Mouse (Mus musculus) left cerebral cortex, adult 11 months (tissue): Measurements from ENCODE around the gene Naa15.

Source experiments
- DNase-seq: peaks from one replicate; pipeline ENCODE4 v3.0.0; 2022; ENCODE audit warnings: low spot score

Naa15 gene

DNA sequence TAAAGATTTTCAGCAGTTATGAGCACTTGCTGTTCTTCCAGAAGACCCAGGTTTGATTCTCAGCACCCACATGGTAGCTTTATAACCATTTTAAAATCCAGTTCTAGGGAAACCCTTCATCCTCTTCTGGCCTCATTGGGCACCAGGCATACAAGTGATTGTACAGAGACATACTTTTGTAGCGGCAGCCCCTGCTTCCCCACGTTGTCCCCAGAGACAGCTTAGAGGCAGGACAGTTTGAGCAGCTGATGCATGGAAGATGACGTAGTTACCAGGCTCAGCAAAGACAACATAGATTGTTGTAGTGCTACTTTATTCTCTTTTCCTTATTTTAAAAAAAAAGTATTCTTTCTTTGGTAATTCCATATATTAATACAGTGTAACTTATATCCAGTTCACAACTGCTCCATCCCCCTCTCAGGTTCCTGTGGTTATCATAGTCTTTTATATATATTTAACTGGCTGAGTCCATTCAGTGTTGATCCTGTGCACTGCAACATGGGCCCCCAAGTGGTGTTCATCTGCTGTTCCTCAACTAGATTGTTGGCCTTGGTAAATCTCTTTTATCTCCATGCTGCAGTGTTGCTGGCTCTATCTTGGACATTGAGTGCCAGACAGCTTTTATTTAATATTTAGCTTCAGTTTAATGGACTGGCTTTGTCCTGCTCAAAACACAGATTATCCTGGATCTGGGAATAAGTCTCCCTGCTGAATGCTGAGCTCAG lies 20.1 kb downstream of the Naa15 start:
- DNase-seq: no peak

DNA sequence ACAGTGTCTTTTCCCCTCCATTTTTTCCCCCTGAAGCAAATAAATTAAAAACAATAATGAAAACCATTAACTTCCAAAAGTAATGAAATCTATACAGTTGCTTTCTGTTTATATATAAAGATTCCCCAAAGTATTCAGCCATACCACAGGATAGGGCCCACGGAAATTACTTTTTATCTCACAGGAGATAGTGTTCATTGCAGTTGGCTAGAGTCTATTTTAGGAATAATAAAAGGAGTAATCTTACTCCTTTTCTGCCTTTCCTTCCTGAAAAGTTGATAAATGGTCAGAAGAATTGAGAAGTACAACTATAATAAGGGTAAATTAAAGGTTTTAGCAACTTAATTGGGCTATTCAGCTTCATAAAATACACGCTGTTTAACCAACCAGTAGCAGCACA lies 53.6 kb downstream of the Naa15 start:
- DNase-seq: no peak

- DNase-seq: no peak
Measured at GRCm38 (mm10) chr3:51475706-51476105, 60.8 kb downstream of the Naa15 start.

GRCm38 (mm10) chr3:51479893-51480292 lies 64.9 kb downstream of the Naa15 start:
- DNase-seq: no peak

- no peak for DNase-seq
Measured at GRCm38 (mm10) chr3:51481059-51481458, 66.1 kb downstream of the Naa15 start.

- DNase-seq: no peak
Measured at GRCm38 (mm10) chr3:51481881-51482280, 66.9 kb downstream of the Naa15 start.

GRCm38 (mm10) chr3:51482781-51483180 lies 67.8 kb downstream of the Naa15 start:
- DNase-seq: no peak

GRCm38 (mm10) chr3:51483741-51484359 lies 68.9 kb downstream of the Naa15 start, which contains the start of gene Rab33b:
Rab33b (plus strand) TSS chr3:51483920.
- DNase-seq: peak; percentile 95

DNA sequence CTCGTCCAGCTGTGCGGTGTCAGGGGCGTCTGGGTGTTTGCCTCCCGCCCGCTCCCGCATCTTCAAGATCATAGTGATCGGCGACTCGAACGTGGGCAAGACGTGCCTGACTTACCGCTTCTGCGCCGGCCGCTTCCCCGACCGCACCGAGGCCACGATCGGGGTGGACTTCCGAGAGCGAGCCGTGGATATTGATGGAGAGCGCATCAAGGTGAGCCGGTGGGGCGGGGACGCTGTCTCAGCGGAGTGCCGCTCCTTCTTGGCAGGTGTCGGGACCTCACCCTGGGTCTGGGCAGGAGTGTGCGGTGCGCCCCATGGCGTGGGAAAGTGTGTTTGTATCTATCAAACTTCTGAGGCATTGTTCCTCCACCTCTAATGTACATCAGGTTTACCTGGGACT lies 69.4 kb downstream of the Naa15 start:
- DNase-seq: no peak

DNA sequence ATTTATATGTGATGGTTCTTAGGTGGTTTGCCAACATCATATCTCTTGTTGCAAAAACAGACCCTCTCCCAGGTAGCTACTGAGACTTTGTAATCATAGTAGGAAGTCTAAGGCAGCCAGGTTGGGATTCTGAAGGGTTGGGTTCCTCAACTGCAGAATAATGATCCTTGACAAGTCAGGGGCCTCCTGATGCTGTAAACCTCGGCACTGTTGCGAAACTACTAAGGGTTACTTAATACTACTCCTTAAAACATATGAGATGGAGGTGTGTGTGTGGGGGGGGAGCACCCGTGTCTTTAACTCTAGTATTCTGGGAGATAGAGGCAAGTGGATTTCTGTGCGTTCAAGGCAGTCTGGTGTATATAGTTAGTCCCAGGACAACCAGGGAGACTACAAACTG lies 70.4 kb downstream of the Naa15 start:
- no peak for DNase-seq

DNA sequence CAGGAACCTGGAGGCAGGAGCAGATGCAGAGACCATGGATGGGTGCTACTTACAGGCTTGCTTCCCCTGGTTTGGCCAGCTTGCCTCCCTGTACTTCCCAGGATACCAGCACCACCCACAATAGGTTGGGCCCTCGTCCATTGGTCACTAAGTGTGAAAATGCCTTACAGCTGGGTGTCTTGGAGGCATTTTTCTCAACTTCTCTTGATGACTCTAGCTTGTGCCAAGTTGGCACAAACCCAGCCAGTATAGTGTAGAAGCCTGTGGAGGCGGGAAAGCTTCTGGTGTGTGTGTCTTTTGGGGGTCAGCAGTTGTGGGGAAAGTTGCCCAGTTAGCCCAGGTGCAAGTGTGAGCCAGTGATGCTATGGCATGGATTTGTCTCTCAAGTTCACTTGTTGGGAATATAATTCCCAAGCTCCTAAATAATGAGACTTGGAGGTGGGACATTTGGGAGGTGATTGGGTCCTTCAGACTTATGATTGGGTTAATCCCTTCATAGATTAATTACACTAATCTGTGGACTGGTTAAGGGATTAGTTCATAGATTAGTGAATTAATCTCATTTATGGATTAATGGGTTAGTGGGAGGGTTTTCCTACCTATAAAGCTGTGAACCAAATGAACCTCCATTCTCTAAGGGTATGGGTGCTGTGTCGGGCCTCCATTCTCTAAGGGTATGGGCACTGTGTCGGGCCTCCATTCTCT lies 71.7 kb downstream of the Naa15 start:
- DNase-seq: no peak

DNA sequence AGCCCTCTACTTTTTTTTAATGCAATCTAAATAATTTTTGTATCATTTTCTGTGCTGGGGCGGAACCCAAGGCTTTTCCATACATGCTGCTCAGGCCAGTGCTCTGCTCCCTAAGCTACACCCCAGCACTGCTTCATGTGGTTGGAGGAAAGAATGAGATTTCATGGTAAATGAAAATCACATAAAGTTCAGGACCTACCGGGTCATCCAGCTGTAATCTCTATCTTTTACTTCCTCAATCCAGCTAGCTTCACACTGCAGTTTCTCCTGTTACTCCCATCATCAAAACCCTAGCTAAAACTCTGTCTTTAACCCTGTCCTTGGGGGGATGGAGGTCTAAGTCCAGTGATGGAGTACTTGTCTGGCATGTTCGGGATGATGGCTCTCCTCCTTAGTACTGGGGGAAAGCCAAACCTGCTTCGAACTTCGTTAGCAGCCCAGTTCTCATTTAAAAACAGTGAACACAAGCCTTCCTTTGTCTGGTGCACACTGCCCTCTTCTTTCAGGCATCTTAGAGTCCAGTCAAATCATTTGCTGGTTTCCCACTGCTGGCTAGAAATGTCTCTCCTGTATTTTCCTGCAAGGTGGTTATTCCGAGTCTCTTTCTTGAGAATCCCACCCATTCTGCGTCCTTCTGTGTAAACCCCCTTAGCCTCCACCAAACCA lies 75.3 kb downstream of the Naa15 start:
- DNase-seq: no peak

GRCm38 (mm10) chr3:51493272-51493838 lies 78.4 kb downstream of the Naa15 start:
- no peak for DNase-seq

DNA sequence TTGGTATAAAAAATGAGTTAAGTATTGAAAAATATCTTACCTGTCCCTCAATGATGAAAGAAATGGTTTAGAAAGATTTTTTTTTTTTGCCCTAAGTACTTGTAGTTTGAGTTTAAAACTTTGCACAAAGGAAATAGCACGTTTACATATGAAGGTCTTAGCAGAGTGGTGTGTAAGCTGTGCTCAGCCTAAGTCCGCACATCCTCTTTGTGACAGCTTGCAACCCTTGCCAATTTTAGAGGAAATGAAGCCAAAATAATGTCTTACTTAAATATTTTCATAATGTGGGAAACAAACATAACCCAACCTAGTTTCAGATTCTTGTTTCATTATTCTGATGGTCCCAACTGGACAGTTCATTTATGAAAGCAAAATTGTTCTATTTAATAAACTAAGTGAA lies 79.5 kb downstream of the Naa15 start:
- no peak for DNase-seq

GRCm38 (mm10) chr3:51495646-51496045 lies 80.7 kb downstream of the Naa15 start:
- DNase-seq: no peak

DNA sequence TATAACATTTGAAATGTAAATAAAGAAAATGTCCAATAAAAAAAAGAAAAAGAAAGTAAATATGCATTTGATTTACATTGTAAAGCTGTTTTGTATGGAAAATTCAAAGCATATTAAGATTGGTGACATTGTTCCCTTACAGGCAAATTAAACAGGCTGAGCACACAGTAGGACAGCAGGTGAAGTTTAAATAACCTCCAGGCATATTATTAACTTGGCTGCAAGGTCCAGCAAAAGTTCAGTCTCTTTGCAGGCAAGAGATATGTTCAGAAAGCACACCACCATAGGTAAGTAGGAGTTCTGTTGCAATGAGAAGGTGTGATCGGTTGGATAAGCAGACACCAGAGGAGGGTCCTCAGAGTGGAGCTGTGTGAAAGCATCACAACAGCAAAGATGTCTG lies 83.0 kb downstream of the Naa15 start:
- DNase-seq: no peak

DNA sequence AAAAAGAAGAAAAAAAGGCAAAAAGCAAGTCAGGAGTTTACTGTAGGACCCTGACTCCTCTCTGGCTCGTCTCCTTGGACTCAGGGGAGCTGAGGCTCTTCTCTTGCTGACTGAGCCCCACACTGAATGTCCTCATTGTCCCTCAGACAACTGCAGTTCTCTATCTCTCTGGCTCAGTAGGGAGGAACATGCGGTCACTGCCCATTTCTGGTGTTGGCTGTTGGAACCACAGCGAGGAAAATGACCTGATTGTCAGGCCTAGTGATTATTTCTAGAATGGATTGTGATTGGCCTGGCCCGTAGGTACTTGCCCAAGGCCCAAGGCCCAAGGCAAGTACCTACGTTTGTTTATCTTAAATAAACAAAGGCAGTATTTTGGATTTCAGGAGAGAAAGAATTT lies 83.7 kb downstream of the Naa15 start:
- no peak for DNase-seq

DNA sequence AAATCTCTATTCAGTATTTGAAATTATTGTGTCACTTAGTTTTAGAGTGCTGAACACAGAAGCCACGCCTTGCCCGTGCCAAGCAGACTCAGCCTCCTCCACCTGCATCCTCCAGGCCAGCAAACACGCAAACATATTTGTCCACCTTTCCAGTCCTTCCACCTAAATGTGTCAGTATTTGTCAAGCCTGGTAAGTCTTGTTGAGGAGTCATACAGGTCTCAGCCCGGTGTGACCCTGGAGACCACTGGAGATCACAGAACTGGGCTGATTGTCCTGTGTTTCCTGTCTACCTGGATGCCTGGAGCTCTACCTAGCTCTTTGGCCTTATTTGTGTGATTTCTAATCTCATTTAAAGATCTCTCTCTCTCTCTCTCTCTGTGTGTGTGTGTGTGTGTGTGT lies 84.9 kb downstream of the Naa15 start:
- DNase-seq: no peak

GRCm38 (mm10) chr3:51504385-51504952 lies 89.5 kb downstream of the Naa15 start:
- no peak for DNase-seq

GRCm38 (mm10) chr3:51505465-51505864 lies 90.5 kb downstream of the Naa15 start:
- no peak for DNase-seq

- DNase-seq: peak; percentile 70
Measured at GRCm38 (mm10) chr3:51510903-51511302, 96.0 kb downstream of the Naa15 start.

GRCm38 (mm10) chr3:51511983-51512382 lies 97.0 kb downstream of the Naa15 start:
- DNase-seq: no peak
